ENCODE assay signal across 8 mouse cellular contexts in the genomic region with DNA sequence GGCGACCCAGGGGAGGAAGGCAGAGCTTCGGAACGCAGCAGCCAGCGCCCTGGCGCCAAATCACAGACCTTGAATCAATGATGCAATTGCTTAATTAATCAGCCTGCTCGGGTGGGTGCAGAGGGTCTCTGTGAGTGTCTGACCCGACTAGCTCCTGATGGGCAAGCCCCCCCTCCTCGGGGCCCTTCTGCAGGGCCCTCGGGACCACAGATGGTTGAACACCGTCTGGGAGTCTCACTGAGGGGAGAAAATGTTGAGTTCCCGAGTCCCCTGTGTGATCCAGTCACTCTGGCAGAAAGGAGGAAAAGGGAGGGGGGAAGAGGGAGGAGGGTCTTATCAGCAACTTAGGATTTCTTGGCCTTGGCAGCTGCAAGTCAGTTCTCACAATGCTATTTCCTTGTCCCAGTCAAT.
A peak's percentile ranks its signal among the peaks of the same experiment; 100 is the strongest.
DNase-seq lines count a peak whose midpoint lies in the region; ATAC-seq lines count a peak whose summit lies in the region.

No protein-coding gene starts in this region.

- H3K27me3 ChIP-seq in embryonic facial prominence, embryonic 11.5 days (ENCODE audit: control insufficient read depth, insufficient read depth, low read length), result no peaks in the 10 kb centered on the region
- H3K27me3 ChIP-seq in forebrain, embryonic 14.5 days (replicated peaks; ENCODE audit: control insufficient read depth, insufficient read depth, low read length), result no peaks in the 10 kb centered on the region
- no peaks in the 10 kb centered on the region for H3K27me3 ChIP-seq in hindbrain, embryonic 13.5 days
- no peaks in the 10 kb centered on the region for H3K27me3 ChIP-seq in midbrain, embryonic 15.5 days (replicated peaks)

- ATAC-seq in embryonic facial prominence, embryonic 11.5 days (replicated peaks; ENCODE audit: insufficient number of reproducible peaks, low FRiP score, low TSS enrichment, low read depth), result no peak; the same call in 1 of the 2 replicates
- peak; percentile 14; the same call in 1 of the 2 replicates for ATAC-seq in forebrain, embryonic 14.5 days
- no peak for ATAC-seq in hindbrain, embryonic 13.5 days (ENCODE audit: low FRiP score)
- no peak for ATAC-seq in midbrain, embryonic 15.5 days (replicated peaks)
- no peak for ATAC-seq in cerebellum, adult (ENCODE audit: insufficient number of reproducible peaks, low FRiP score, low TSS enrichment)

- WGBS in embryonic facial prominence, embryonic 11.5 days, result 2% methylated on average over 11 of the region's 11 CpGs
- WGBS in forebrain, embryonic 14.5 days, result 1% methylated on average over 11 of the region's 11 CpGs
- WGBS in hindbrain, embryonic 13.5 days, result under 1% methylated on average over 11 of the region's 11 CpGs
- 3% methylated on average over 11 of the region's 11 CpGs for WGBS in midbrain, embryonic 15.5 days

- H3K4me3 ChIP-seq in embryonic facial prominence, embryonic 11.5 days (ENCODE audit: low read depth, low read length), result no peak overlapping the region
- no peak overlapping the region for H3K4me3 ChIP-seq in forebrain, embryonic 14.5 days (ENCODE audit: low read depth, low read length)
- no peak overlapping the region for H3K4me3 ChIP-seq in hindbrain, embryonic 13.5 days
- no peak overlapping the region for H3K4me3 ChIP-seq in midbrain, embryonic 15.5 days

- DNase-seq in embryonic facial prominence, embryonic 11.5 days (ENCODE audit: low spot score), result peak; percentile 54
- DNase-seq in forebrain, embryonic 14.5 days (ENCODE audit: low spot score), result peak; percentile 75
- no peak for DNase-seq in spleen, adult 18-20 months
- no peak for DNase-seq in adrenal gland, postnatal 36 days
- DNase-seq in Muller cell, postnatal 12 days (ENCODE audit: inconsistent ontology term), result no peak

- no peaks in the 10 kb centered on the region for H3K9me3 ChIP-seq in embryonic facial prominence, embryonic 11.5 days (replicated peaks; ENCODE audit: control insufficient read depth, low read length)
- H3K9me3 ChIP-seq in forebrain, embryonic 14.5 days (replicated peaks; ENCODE audit: control insufficient read depth, low read length), result no peaks in the 10 kb centered on the region
- H3K9me3 ChIP-seq in hindbrain, embryonic 13.5 days, result no peaks in the 10 kb centered on the region
- no peaks in the 10 kb centered on the region for H3K9me3 ChIP-seq in midbrain, embryonic 15.5 days

- H3K36me3 ChIP-seq in embryonic facial prominence, embryonic 11.5 days (replicated peaks; ENCODE audit: control insufficient read depth, insufficient read depth, low read depth, low read length), result no peaks in the 10 kb centered on the region
- H3K36me3 ChIP-seq in forebrain, embryonic 14.5 days (ENCODE audit: control insufficient read depth, insufficient read depth, low read length), result no peaks in the 10 kb centered on the region
- 0 out of 2 replicates have a peak, but pooled peaks cover 2% of the 10 kb centered on the region for H3K36me3 ChIP-seq in hindbrain, embryonic 13.5 days
- H3K36me3 ChIP-seq in midbrain, embryonic 15.5 days (replicated peaks), result no peaks in the 10 kb centered on the region

- H3K4me1 ChIP-seq in embryonic facial prominence, embryonic 11.5 days (ENCODE audit: control insufficient read depth, insufficient read depth, low read length), result peaks cover 55% of the 10 kb centered on the region
- H3K4me1 ChIP-seq in forebrain, embryonic 14.5 days (ENCODE audit: control insufficient read depth, insufficient read depth, low read length), result peaks cover 81% of the 10 kb centered on the region
- peaks cover 87% of the 10 kb centered on the region for H3K4me1 ChIP-seq in hindbrain, embryonic 13.5 days (replicated peaks)
- H3K4me1 ChIP-seq in midbrain, embryonic 15.5 days, result peaks cover 79% of the 10 kb centered on the region

- peak overlapping the region; percentile 73 for H3K27ac ChIP-seq in embryonic facial prominence, embryonic 11.5 days (replicated peaks; ENCODE audit: low read depth, low read length)
- peak overlapping the region; percentile 78 for H3K27ac ChIP-seq in forebrain, embryonic 14.5 days (ENCODE audit: low read depth, low read length)
- peak overlapping the region; percentile 88 for H3K27ac ChIP-seq in hindbrain, embryonic 13.5 days
- peak overlapping the region; percentile 76 for H3K27ac ChIP-seq in midbrain, embryonic 15.5 days

- peak overlapping the region; percentile 21; the same call in 1 of the 2 replicates for H3K4me2 ChIP-seq in embryonic facial prominence, embryonic 11.5 days (ENCODE audit: low read depth, low read length)
- peak overlapping the region; percentile 13 for H3K4me2 ChIP-seq in forebrain, embryonic 14.5 days (ENCODE audit: low read length)
- peak overlapping the region; percentile 28; the same call in 1 of the 2 replicates for H3K4me2 ChIP-seq in hindbrain, embryonic 13.5 days
- peak overlapping the region; percentile 10; the same call in 1 of the 2 replicates for H3K4me2 ChIP-seq in midbrain, embryonic 15.5 days

- peak overlapping the region; percentile 26 for H3K9ac ChIP-seq in embryonic facial prominence, embryonic 11.5 days (replicated peaks; ENCODE audit: low read length)
- no peak overlapping the region for H3K9ac ChIP-seq in forebrain, embryonic 14.5 days (ENCODE audit: low read length)
- H3K9ac ChIP-seq in hindbrain, embryonic 13.5 days, result peak overlapping the region; percentile 4; the same call in 1 of the 2 replicates
- H3K9ac ChIP-seq in midbrain, embryonic 15.5 days, result no peak overlapping the region

Comparison
In these comparisons a context has a peak if more than half of its experiments do, and no peak if none do; other contexts are left out.
1. DNase-seq: peak in embryonic facial prominence, embryonic 11.5 days (single experiment) and forebrain, embryonic 14.5 days (single experiment); none in spleen, adult 18-20 months (0 of 2), adrenal gland, postnatal 36 days (0 of 2) and Muller cell, postnatal 12 days (single experiment).
2. H3K9ac ChIP-seq: peak in embryonic facial prominence, embryonic 11.5 days (single experiment) and hindbrain, embryonic 13.5 days (single experiment); none in forebrain, embryonic 14.5 days (single experiment) and midbrain, embryonic 15.5 days (single experiment).
3. Peak in every context shown above with its lines, with median percentiles within 50 percentile points of each other: H3K27ac ChIP-seq and H3K4me2 ChIP-seq.